Mouse (Mus musculus) heart, adult 2 months (tissue): ENCODE data around the gene Plpp4.

ENCODE experiments used
- EP300 ChIP-seq: fragments of 200-500 bp; IDR thresholded peaks from 2 replicates; pipeline ENCODE4 v1.6.1; 2011; ENCODE audit warnings: low read depth, low read length, control low read depth; ENCODE audit not compliant: insufficient read depth
- POLR2A ChIP-seq: fragments of 200-500 bp; IDR thresholded peaks from 2 replicates; pipeline ENCODE4 v1.6.1; 2011; ENCODE audit warnings: mild to moderate bottlenecking, low read depth, low read length, control low read depth; ENCODE audit not compliant: insufficient read depth

DNA sequence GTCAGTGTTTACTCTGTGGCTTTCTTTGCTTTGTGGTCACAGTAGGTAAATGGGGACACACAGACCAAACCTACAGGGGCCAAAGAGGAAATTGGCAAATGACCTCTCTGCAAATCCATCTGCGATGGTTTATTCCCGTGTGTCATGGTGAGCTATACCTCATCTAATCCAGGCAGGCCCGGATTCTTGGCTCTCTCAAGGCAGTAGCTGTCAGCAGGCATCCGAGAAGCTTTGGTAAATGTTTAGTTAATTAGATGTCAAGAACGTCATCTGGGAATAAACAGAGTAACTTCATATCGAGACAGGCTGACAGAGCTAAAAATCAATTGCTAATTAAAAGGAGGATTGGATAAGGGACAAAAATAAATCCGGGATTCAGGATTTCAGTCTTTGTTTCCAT is 149.2 kb downstream of the Plpp4 start:
- TF ChIP-seq EP300 (no peak), POLR2A (no peak)
